Mouse (Mus musculus): ENCODE data around the gene Metap1d.

GRCm38 (mm10) chr2:71424545-71424944 is 28.5 kb upstream of the Metap1d start:
- TF ChIP-seq POLR2A (IDR thresholded peaks at IDR 0.05; ENCODE audit: borderline replicate concordance, insufficient read depth, low read length) (no peak), CTCF (IDR thresholded peaks at IDR 0.05; ENCODE audit: borderline replicate concordance, insufficient read depth, low read depth, low read length) (no peak)

Data from cerebellum, adult 2 months (tissue).